Mouse (Mus musculus) CH12.LX (cell line): ENCODE results near the gene Tent5c. TPM values are rescaled to one million over a fixed set of nuclear protein-coding genes. Genes with fewer than 3 reads are reported as not detected.
A peak's percentile ranks its signal among the peaks of the same experiment; 100 is the strongest.

Experiments used
- DNase-seq: peaks from one replicate; pipeline ENCODE4 v3.0.0-alpha.2; 2013; ENCODE audit errors: extremely low read depth
- H3K27ac ChIP-seq: 2 replicates; pipeline ENCODE4 v1.5.1; 2012; ENCODE audit warnings: low read depth, mild to moderate bottlenecking, control low read depth, moderate library complexity; ENCODE audit not compliant: insufficient read depth
- H3K27me3 ChIP-seq: replicated peaks from 2 replicates; pipeline ENCODE3; 2012; ENCODE audit warnings: inconsistent platforms
- H3K36me3 ChIP-seq, 2 experiments: replicated peaks in 1 of 2; 2 replicates each; pipeline versions ENCODE3 to v1.6.1; 2012; ENCODE audit warnings: inconsistent platforms in 1 of 2, low read length in 1 of 2, mild to moderate bottlenecking in 1 of 2, mixed read lengths in 1 of 2, moderate library complexity in 1 of 2; ENCODE audit not compliant: control insufficient read depth in 1 of 2, insufficient read depth in 1 of 2
- H3K4me1 ChIP-seq, 2 experiments: 2 replicates each; pipeline ENCODE4 v1.6.1; 2012; ENCODE audit warnings: inconsistent platforms in 1 of 2, moderate library complexity in 1 of 2; ENCODE audit not compliant: insufficient read depth in 2 of 2, control insufficient read depth in 1 of 2
- H3K4me2 ChIP-seq: 2 replicates; pipeline ENCODE4 v1.6.1; 2012; ENCODE audit warnings: low read depth, mild to moderate bottlenecking, control low read depth; ENCODE audit not compliant: poor library complexity, insufficient read depth, severe bottlenecking
- H3K4me3 ChIP-seq, 3 experiments: fragments of 150-350 bp in 1 of 3; sonication (generic) in 1 of 3; replicated peaks in 1 of 3; 2 replicates each; pipeline versions ENCODE3 to v1.5.1; 2011 to 2012; ENCODE audit warnings: low read depth in 2 of 3, low read length in 2 of 3, mild to moderate bottlenecking in 2 of 3, moderate library complexity in 2 of 3, control low read depth in 1 of 3, improper control_type of control experiment in 1 of 3, inconsistent platforms in 1 of 3, mixed read lengths in 1 of 3; ENCODE audit not compliant: poor library complexity in 1 of 3
- H3K79me2 ChIP-seq: replicated peaks from 2 replicates; pipeline ENCODE4 v1.6.1; 2012; ENCODE audit warnings: mild to moderate bottlenecking, moderate library complexity; ENCODE audit not compliant: control insufficient read depth, poor library complexity, insufficient read depth, severe bottlenecking; ENCODE audit errors: extremely low read depth
- H3K9ac ChIP-seq: 2 replicates; pipeline ENCODE4 v1.6.1; 2012; ENCODE audit warnings: low read depth, mild to moderate bottlenecking, control low read depth, moderate library complexity; ENCODE audit not compliant: insufficient read depth
- H3K9me3 ChIP-seq: replicated peaks from 2 replicates; pipeline ENCODE3; 2012; ENCODE audit warnings: low read length, inconsistent platforms, mixed read lengths
- BHLHE40 ChIP-seq: IDR thresholded peaks from 2 replicates; pipeline ENCODE4 v1.6.1; 2011; ENCODE audit warnings: mild to moderate bottlenecking, low read depth, low read length, improper control_type of control experiment
- ELF1 ChIP-seq: IDR thresholded peaks from 2 replicates; pipeline ENCODE4 v1.6.1; 2014; ENCODE audit warnings: low read depth, mild to moderate bottlenecking, inconsistent platforms, low read length, improper control_type of control experiment
- EP300 ChIP-seq: IDR thresholded peaks from 2 replicates; pipeline ENCODE4 v1.6.1; 2011; ENCODE audit warnings: low read length, improper control_type of control experiment
- ETS1 ChIP-seq: conservative IDR thresholded peaks from 2 replicates; pipeline ENCODE4 v1.6.1; 2012; ENCODE audit warnings: low read depth, mild to moderate bottlenecking, inconsistent platforms, low read length, improper control_type of control experiment, moderate library complexity
- JUN ChIP-seq: IDR thresholded peaks from 2 replicates; pipeline ENCODE4 v1.6.1; 2011; ENCODE audit warnings: low read depth, mild to moderate bottlenecking, low read length, improper control_type of control experiment, moderate library complexity; ENCODE audit not compliant: insufficient read depth
- JUND ChIP-seq: conservative IDR thresholded peaks from 2 replicates; pipeline ENCODE4 v1.6.1; 2011; ENCODE audit warnings: low read depth, low read length, improper control_type of control experiment
- MEF2A ChIP-seq: IDR thresholded peaks from 2 replicates; pipeline ENCODE4 v1.6.1; 2014; ENCODE audit warnings: low read depth, mild to moderate bottlenecking, inconsistent platforms, low read length, improper control_type of control experiment, borderline replicate concordance
- NRF1 ChIP-seq: IDR thresholded peaks from 2 replicates; pipeline ENCODE4 v1.6.1; 2014; ENCODE audit warnings: low read depth, mild to moderate bottlenecking, inconsistent platforms, low read length, improper control_type of control experiment, moderate library complexity
- RAD21 ChIP-seq: IDR thresholded peaks from 2 replicates; pipeline ENCODE4 v1.6.1; 2011; ENCODE audit warnings: low read depth, mild to moderate bottlenecking, low read length, improper control_type of control experiment, moderate library complexity
- RCOR1 ChIP-seq: conservative IDR thresholded peaks from 2 replicates; pipeline ENCODE4 v1.6.1; 2012; ENCODE audit warnings: low read depth, mild to moderate bottlenecking, inconsistent platforms, low read length, improper control_type of control experiment
- SIN3A ChIP-seq: IDR thresholded peaks from 2 replicates; pipeline ENCODE4 v1.6.1; 2012; ENCODE audit warnings: low read length, improper control_type of control experiment, inconsistent platforms
- SMC3 ChIP-seq: IDR thresholded peaks from 2 replicates; pipeline ENCODE4 v1.6.1; 2011; ENCODE audit warnings: low read depth, low read length, improper control_type of control experiment
- TCF12 ChIP-seq: IDR thresholded peaks from 2 replicates; pipeline ENCODE4 v1.6.1; 2014; ENCODE audit warnings: low read depth, mild to moderate bottlenecking, inconsistent platforms, low read length, improper control_type of control experiment
- UBTF ChIP-seq: IDR thresholded peaks from 2 replicates; pipeline ENCODE4 v1.6.1; 2012; ENCODE audit warnings: low read depth, mild to moderate bottlenecking, inconsistent platforms, low read length, improper control_type of control experiment, moderate library complexity
- USF2 ChIP-seq: conservative IDR thresholded peaks from 2 replicates; pipeline ENCODE4 v1.6.1; 2011; ENCODE audit warnings: low read depth, low read length, improper control_type of control experiment
- dilution Hi-C: fragments of 300-500 bp; cut with MboI; formaldehyde crosslinking; loops from 2 replicates; pipeline ENCODE4 v1.14.3; 2020; ENCODE audit warnings: low sequenced_read_pairs; ENCODE audit not compliant: extremely low pct_unique_long_range_greater_than_20kb, extremely low pct_ligation_motif_present
- in situ Hi-C: fragments of 300-500 bp; cut with MboI; formaldehyde crosslinking; loops from 3 replicates; pipeline ENCODE4 v1.14.3; 2019; ENCODE audit warnings: low sequenced_read_pairs, low pct_ligation_motif_present, low pct_unique_long_range_greater_than_20kb, mixed read lengths
- polyA plus RNA-seq: library from polyadenylated mRNA; unstranded; fragments of >175 nt; gene quantifications from 2 replicates; pipeline ENCODE4 v1.2.1, GENCODE M21; 2012; ENCODE audit warnings: low read depth; ENCODE audit not compliant: insufficient read length
- total RNA-seq, 2 experiments: library from RNA; depleted of rRNA; stranded (reverse); fragments of 300-350 nt in 1 of 2; fragments of >200 nt in 1 of 2; gene quantifications; 2 replicates each; pipeline ENCODE4 v1.2.3; 2012 to 2014

Tent5c gene
- total and polyA plus RNA-seq, 3 experiments = 10.6 to 18.7 (median 12.3) TPM

DNA sequence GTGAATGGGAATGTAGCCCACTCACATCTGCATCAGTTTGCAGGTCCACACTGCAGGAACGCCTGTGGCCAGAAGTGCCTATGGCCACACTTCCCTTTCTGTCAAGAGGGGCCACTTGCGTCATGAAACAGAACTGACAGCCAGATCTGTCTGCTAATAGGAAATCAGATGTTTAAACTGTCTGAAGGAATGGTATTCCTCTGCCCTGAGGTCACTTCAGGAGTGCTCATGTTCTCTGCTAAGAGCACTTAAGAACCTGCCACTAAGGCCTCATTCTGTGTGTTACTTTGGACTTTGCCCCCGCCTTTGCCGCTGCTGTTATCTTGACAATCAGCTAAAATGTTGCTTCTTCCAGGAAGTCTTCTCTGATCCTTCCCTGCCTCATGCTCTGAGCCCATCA, 48.4 kb downstream of the Tent5c start:
- in situ Hi-C loops = no loop called here
- H3K4me1 ChIP-seq = peaks cover 61 to 89% of the 10 kb centered on the region in 2 experiments
- dilution Hi-C loops = no loop called here
- peaks cover 4% of the 10 kb centered on the region for H3K9me3 ChIP-seq
- no peak overlapping the region for H3K4me2 ChIP-seq
- no peak overlapping the region for H3K9ac ChIP-seq
- no peaks in the 10 kb centered on the region for H3K79me2 ChIP-seq
- no peak overlapping the region for H3K27ac ChIP-seq
- H3K36me3 ChIP-seq = no peaks in the 10 kb centered on the region
- TF ChIP-seq UBTF (no peak), SMC3 (no peak), TCF12 (no peak), JUN (no peak), JUND (no peak)
- DNase-seq = no peak
- H3K27me3 ChIP-seq = no peaks in the 10 kb centered on the region
- H3K4me3 ChIP-seq = no peak overlapping the region

DNA sequence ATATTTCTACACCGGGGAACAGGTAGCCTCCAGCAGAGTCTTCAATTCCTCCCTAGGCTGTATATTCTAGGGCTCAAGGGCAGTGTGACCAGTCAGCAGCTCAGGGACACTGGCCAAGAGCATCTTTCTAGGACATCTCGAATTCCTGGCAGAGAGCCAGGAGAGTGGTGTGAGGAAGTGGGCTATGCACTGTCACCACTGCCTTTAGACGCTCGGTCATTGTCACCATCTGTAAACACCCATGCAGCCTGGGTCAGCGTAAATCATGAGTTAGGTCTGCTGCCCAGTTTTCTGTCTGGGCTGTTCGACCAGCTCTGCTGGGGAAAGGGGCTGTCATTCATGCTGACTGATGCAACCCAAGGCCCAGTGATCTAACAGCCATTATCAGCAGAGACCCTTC, 49.1 kb downstream of the Tent5c start:
- in situ Hi-C loops (no loop called here), dilution Hi-C loops (no loop called here)
- Histone ChIP-seq H3K27ac (peak overlapping the region; percentile 90; the same call in 1 of the 2 replicates), H3K4me1 (peaks cover 61 to 85% of the 10 kb centered on the region in 2 experiments), H3K27me3 (no peaks in the 10 kb centered on the region), H3K36me3 (no peaks in the 10 kb centered on the region), H3K79me2 (no peaks in the 10 kb centered on the region), H3K9ac (no peak overlapping the region), H3K4me3 (no peak overlapping the region), H3K4me2 (no peak overlapping the region), H3K9me3 (peaks cover 4% of the 10 kb centered on the region)
- no peak for DNase-seq
- peak; percentile 22; the same call in 1 of the 2 replicates for TF ChIP-seq BHLHE40
- no peak for TF ChIP-seq NRF1

DNA sequence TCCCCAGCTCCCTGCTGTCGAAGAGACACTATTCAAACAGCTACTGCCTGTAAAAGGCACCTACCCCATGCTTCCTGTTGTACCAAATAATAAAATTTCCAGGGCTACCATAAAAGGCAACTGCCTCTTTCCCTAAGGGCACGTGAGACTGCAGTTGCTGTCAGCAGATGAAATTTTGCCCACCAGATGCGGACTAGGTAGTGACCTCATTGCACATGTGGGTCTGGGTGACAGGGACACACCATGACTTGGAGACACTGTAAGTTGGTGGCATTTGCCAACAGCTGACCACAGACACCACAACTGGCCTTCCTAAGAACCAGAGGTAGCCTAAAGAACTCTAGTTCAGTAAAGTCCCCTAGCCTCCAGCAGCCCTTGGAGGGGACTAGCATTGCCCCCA, 50.0 kb downstream of the Tent5c start:
- dilution Hi-C loops = no loop called here
- peak; percentile 47 for DNase-seq
- H3K4me3 ChIP-seq = no peak overlapping the region
- H3K27me3 ChIP-seq = no peaks in the 10 kb centered on the region
- TF ChIP-seq RCOR1 = no peak
- no peak for TF ChIP-seq USF2
- TF ChIP-seq UBTF = no peak
- TF ChIP-seq MEF2A = peak; percentile 55; the same call in 1 of the 2 replicates
- peak; percentile 95 for TF ChIP-seq ETS1
- TF ChIP-seq EP300 = peak; percentile 53
- TF ChIP-seq BHLHE40 = peak; percentile 99
- 0 out of 2 replicates have a peak, but pooled peaks have one; percentile 40 for TF ChIP-seq ELF1
- 0 out of 2 replicates have a peak, but pooled peaks have one; percentile 9 for TF ChIP-seq SIN3A
- no peak for TF ChIP-seq RAD21
- no peaks in the 10 kb centered on the region for H3K79me2 ChIP-seq
- peaks cover 4% of the 10 kb centered on the region for H3K9me3 ChIP-seq
- peak overlapping the region; percentile 90 for H3K27ac ChIP-seq
- H3K36me3 ChIP-seq = no peaks in the 10 kb centered on the region
- in situ Hi-C loops = no loop called here
- H3K9ac ChIP-seq = 0 out of 2 replicates have a peak overlapping the region, but pooled peaks have one; percentile 14
- H3K4me1 ChIP-seq = peaks cover 53 to 83% of the 10 kb centered on the region in 2 experiments
- no peak overlapping the region for H3K4me2 ChIP-seq
